Mouse (Mus musculus): ENCODE data around the gene Gstm4. TPM values are rescaled to one million over a fixed set of nuclear protein-coding genes. Genes with fewer than 3 reads are reported as not detected.

Gene Gstm4
- total and polyA plus RNA-seq, 3 experiments, result 2.9 to 19.1 (median 7.0) TPM

- peaks cover 0 to 13% of the 10 kb centered on the region in 2 experiments; a peak in 2 of 4 replicates for H3K4me1 ChIP-seq (ENCODE audit: control insufficient read depth in 1 of 2, insufficient read depth in 2 of 2)
- no peaks in the 10 kb centered on the region for H3K27me3 ChIP-seq (replicated peaks)
- TF ChIP-seq JUN (IDR thresholded peaks at IDR 0.05; ENCODE audit: insufficient read depth, low read depth, low read length) (no peak), MXI1 (IDR thresholded peaks at IDR 0.05; ENCODE audit: low read depth, low read length) (no peak), RCOR1 (conservative IDR thresholded peaks at IDR 0.05; ENCODE audit: low read depth, low read length) (no peak), ELF1 (IDR thresholded peaks at IDR 0.05; ENCODE audit: low read depth, low read length) (no peak), USF2 (conservative IDR thresholded peaks at IDR 0.05; ENCODE audit: low read depth, low read length) (no peak), CHD2 (IDR thresholded peaks at IDR 0.05; ENCODE audit: low read length) (no peak), SIN3A (IDR thresholded peaks at IDR 0.05; ENCODE audit: low read length) (no peak), MEF2A (IDR thresholded peaks at IDR 0.05; ENCODE audit: borderline replicate concordance, low read depth, low read length) (no peak), HCFC1 (IDR thresholded peaks at IDR 0.05; ENCODE audit: low read depth, low read length) (no peak), MYC (IDR thresholded peaks at IDR 0.05; ENCODE audit: low read depth, low read length) (no peak), BHLHE40 (IDR thresholded peaks at IDR 0.05; ENCODE audit: low read depth, low read length) (no peak), NRF1 (IDR thresholded peaks at IDR 0.05; ENCODE audit: low read depth, low read length) (no peak), CHD1 (IDR thresholded peaks at IDR 0.05; ENCODE audit: low read depth, low read length) (no peak), CTCF (conservative IDR thresholded peaks at IDR 0.05 in 1 of 2, IDR thresholded peaks at IDR 0.05 in 1 of 2; ENCODE audit: low read depth in 2 of 2, low read length in 2 of 2) (no peak)
Observed at GRCm38 (mm10) chr3:108011558-108011957, 33.1 kb downstream of the Gstm4 start.

GRCm38 (mm10) chr3:108010286-108010685 lies 34.4 kb downstream of the Gstm4 start:
- Histone ChIP-seq H3K9me3 (replicated peaks; ENCODE audit: low read length) (no peaks in the 10 kb centered on the region), H3K36me3 (replicated peaks in 1 of 2; ENCODE audit: control insufficient read depth in 1 of 2, insufficient read depth in 1 of 2, low read length in 1 of 2) (no peaks in the 10 kb centered on the region), H3K4me1 (ENCODE audit: control insufficient read depth in 1 of 2, insufficient read depth in 2 of 2) (peaks cover 0 to 13% of the 10 kb centered on the region in 2 experiments; a peak in 2 of 4 replicates), H3K9ac (ENCODE audit: insufficient read depth, low read depth) (no peak overlapping the region), H3K4me2 (ENCODE audit: insufficient read depth, low read depth, poor library complexity, severe bottlenecking) (no peak overlapping the region), H3K27ac (ENCODE audit: insufficient read depth, low read depth) (no peak overlapping the region), H3K4me3 (replicated peaks in 1 of 3; ENCODE audit: low read depth in 2 of 3, low read length in 2 of 3, poor library complexity in 1 of 3) (no peak overlapping the region), H3K27me3 (replicated peaks) (no peaks in the 10 kb centered on the region), H3K79me2 (replicated peaks; ENCODE audit: control insufficient read depth, extremely low read depth, insufficient read depth, poor library complexity, severe bottlenecking) (no peaks in the 10 kb centered on the region)
- TF ChIP-seq MAZ (IDR thresholded peaks at IDR 0.05; ENCODE audit: low read depth, low read length) (no peak), CHD2 (IDR thresholded peaks at IDR 0.05; ENCODE audit: low read length) (no peak), RAD21 (IDR thresholded peaks at IDR 0.05; ENCODE audit: low read depth, low read length) (no peak), ZKSCAN1 (IDR thresholded peaks at IDR 0.05; ENCODE audit: borderline replicate concordance, low read depth, low read length) (no peak), SMC3 (IDR thresholded peaks at IDR 0.05; ENCODE audit: low read depth, low read length) (no peak), E2F4 (IDR thresholded peaks at IDR 0.05; ENCODE audit: insufficient replicate concordance, low read depth, low read length) (no peak), BHLHE40 (IDR thresholded peaks at IDR 0.05; ENCODE audit: low read depth, low read length) (no peak), KAT2A (IDR thresholded peaks at IDR 0.05; ENCODE audit: insufficient replicate concordance, low read length) (no peak), USF1 (IDR thresholded peaks at IDR 0.05; ENCODE audit: low read depth, low read length) (no peak), ELF1 (IDR thresholded peaks at IDR 0.05; ENCODE audit: low read depth, low read length) (no peak), IRF4 (IDR thresholded peaks at IDR 0.05; ENCODE audit: low read depth, low read length) (no peak), JUN (IDR thresholded peaks at IDR 0.05; ENCODE audit: insufficient read depth, low read depth, low read length) (no peak), ZC3H11A (IDR thresholded peaks at IDR 0.05; ENCODE audit: low read depth, low read length) (no peak), JUND (conservative IDR thresholded peaks at IDR 0.05; ENCODE audit: low read depth, low read length) (no peak), TBP (conservative IDR thresholded peaks at IDR 0.05; ENCODE audit: low read depth, low read length) (no peak), MYC (IDR thresholded peaks at IDR 0.05; ENCODE audit: low read depth, low read length) (no peak)
- no peak for DNase-seq (ENCODE audit: extremely low read depth)
- dilution Hi-C loops (cut with MboI; ENCODE audit: extremely low pct_ligation_motif_present, extremely low pct_unique_long_range_greater_than_20kb, low sequenced_read_pairs) (no loop called here), in situ Hi-C loops (cut with MboI; ENCODE audit: low pct_ligation_motif_present, low pct_unique_long_range_greater_than_20kb, low sequenced_read_pairs) (no loop called here)

More at GRCm38 (mm10) chr3:108011558-108011957, 33.1 kb downstream of the Gstm4 start:
- Histone ChIP-seq H3K79me2 (replicated peaks; ENCODE audit: control insufficient read depth, extremely low read depth, insufficient read depth, poor library complexity, severe bottlenecking) (no peaks in the 10 kb centered on the region), H3K36me3 (replicated peaks in 1 of 2; ENCODE audit: control insufficient read depth in 1 of 2, insufficient read depth in 1 of 2, low read length in 1 of 2) (no peaks in the 10 kb centered on the region), H3K4me3 (replicated peaks in 1 of 3; ENCODE audit: low read depth in 2 of 3, low read length in 2 of 3, poor library complexity in 1 of 3) (no peak overlapping the region), H3K9me3 (replicated peaks; ENCODE audit: low read length) (no peaks in the 10 kb centered on the region), H3K9ac (ENCODE audit: insufficient read depth, low read depth) (no peak overlapping the region), H3K27ac (ENCODE audit: insufficient read depth, low read depth) (no peak overlapping the region), H3K4me2 (ENCODE audit: insufficient read depth, low read depth, poor library complexity, severe bottlenecking) (no peak overlapping the region)
- dilution Hi-C loops (cut with MboI; ENCODE audit: extremely low pct_ligation_motif_present, extremely low pct_unique_long_range_greater_than_20kb, low sequenced_read_pairs), result no loop called here
- in situ Hi-C loops (cut with MboI; ENCODE audit: low pct_ligation_motif_present, low pct_unique_long_range_greater_than_20kb, low sequenced_read_pairs), result no loop called here
- DNase-seq (ENCODE audit: extremely low read depth), result no peak
